In the genomic region with DNA sequence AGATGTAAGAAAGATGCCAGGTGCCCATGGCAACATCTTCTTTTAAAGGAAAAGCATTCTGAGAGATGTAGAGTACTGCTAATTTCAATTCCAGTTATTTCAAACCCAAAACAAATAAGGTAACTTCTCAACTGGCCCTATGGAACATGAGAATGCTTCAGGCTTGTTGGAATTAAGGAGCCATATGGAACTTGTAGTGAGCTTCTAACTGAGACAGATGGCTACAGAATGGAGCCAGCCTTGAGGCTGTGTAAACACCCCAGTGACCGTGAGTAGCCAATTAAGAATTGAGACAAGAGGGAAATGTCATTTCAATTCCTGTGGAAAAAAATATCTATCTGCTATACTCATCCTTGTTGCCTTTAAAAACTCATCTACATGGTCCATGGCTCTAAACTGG, we compare ENCODE assay signal across 11 mouse cellular contexts.
A peak's percentile ranks its signal among the peaks of the same experiment; 100 is the strongest.
DNase-seq lines count a peak whose midpoint lies in the region; ATAC-seq and TF ChIP-seq lines count a peak whose summit lies in the region.
"Had no signal": no experiment of that assay in that cellular context is flagged by ENCODE, and none has a peak within 500 bp of the region (broad histone marks: within the 10 kb centered on the region; RNA-seq: fewer than 3 reads in every experiment).

No protein-coding gene starts in this region.

- peak; percentile 4 for DNase-seq in hindbrain, embryonic 10.5 days (ENCODE audit: low spot score)
- no peak for DNase-seq in hindbrain, embryonic 11.5 days (ENCODE audit: low spot score)
- peak; percentile 78 for DNase-seq in brain, embryonic 14.5 days (ENCODE audit: low read depth)
- DNase-seq in cerebellum, postnatal 36 days, result peak; percentile 62 to 69
- DNase-seq in hindbrain, embryonic 14.5 days (ENCODE audit: low spot score), result peak; percentile 36
- no peak for DNase-seq in c-Kit-positive CD71-positive TER-119-positive erythroid progenitor cells, embryonic 14.5 days (ENCODE audit: low spot score)
- no peak for DNase-seq in thymus, postnatal 25 days
- DNase-seq in MN1 (ENCODE audit: low spot score), result no peak
- DNase-seq: B cell, adult 2 months had no signal

- H3K36me3 ChIP-seq in hindbrain, embryonic 10.5 days, result no peaks in the 10 kb centered on the region
- H3K36me3 ChIP-seq in hindbrain, embryonic 11.5 days (ENCODE audit: control insufficient read depth, insufficient read depth, low read length), result no peaks in the 10 kb centered on the region
- no peaks in the 10 kb centered on the region for H3K36me3 ChIP-seq in hindbrain, embryonic 14.5 days (replicated peaks; ENCODE audit: control insufficient read depth, insufficient read depth)
- H3K36me3 ChIP-seq: liver, embryonic 15.5 days; stomach, embryonic 15.5 days had no signal

- H3K4me2 ChIP-seq in hindbrain, embryonic 11.5 days (replicated peaks; ENCODE audit: low read depth, low read length), result no peak overlapping the region
- no peak overlapping the region for H3K4me2 ChIP-seq in hindbrain, embryonic 14.5 days (replicated peaks)
- H3K4me2 ChIP-seq: liver, embryonic 15.5 days; stomach, embryonic 15.5 days had no signal

- no peak for TF ChIP-seq CTCF in brain, embryonic 14.5 days (IDR thresholded peaks at IDR 0.05; ENCODE audit: borderline replicate concordance, extremely low read depth, insufficient read depth, insufficient read length)

- ATAC-seq in hindbrain, embryonic 11.5 days (ENCODE audit: low FRiP score), result no peak
- ATAC-seq in hindbrain, embryonic 14.5 days (ENCODE audit: low FRiP score), result no peak; the same call in 1 of the 2 replicates

- H3K4me1 ChIP-seq in hindbrain, embryonic 10.5 days (replicated peaks), result no peaks in the 10 kb centered on the region
- no peaks in the 10 kb centered on the region for H3K4me1 ChIP-seq in hindbrain, embryonic 11.5 days (replicated peaks; ENCODE audit: control insufficient read depth, insufficient read depth, low read length)
- no peaks in the 10 kb centered on the region for H3K4me1 ChIP-seq in hindbrain, embryonic 14.5 days (replicated peaks; ENCODE audit: control insufficient read depth, insufficient read depth, low read length)
- H3K4me1 ChIP-seq: liver, embryonic 15.5 days; stomach, embryonic 15.5 days had no signal

- H3K4me3 ChIP-seq in hindbrain, embryonic 10.5 days, result no peak overlapping the region
- H3K4me3 ChIP-seq in hindbrain, embryonic 11.5 days (ENCODE audit: low read depth, low read length), result no peak overlapping the region
- H3K4me3 ChIP-seq in hindbrain, embryonic 14.5 days (replicated peaks; ENCODE audit: low read length), result no peak overlapping the region
- H3K4me3 ChIP-seq: liver, embryonic 15.5 days; stomach, embryonic 15.5 days had no signal

- H3K27ac ChIP-seq in hindbrain, embryonic 10.5 days, result no peak overlapping the region
- H3K27ac ChIP-seq in hindbrain, embryonic 11.5 days (ENCODE audit: low read depth, low read length), result no peak overlapping the region
- no peak overlapping the region for H3K27ac ChIP-seq in hindbrain, embryonic 14.5 days
- H3K27ac ChIP-seq: liver, embryonic 15.5 days; stomach, embryonic 15.5 days had no signal

- 45% methylated on average over 1 of the region's 1 CpGs for WGBS in hindbrain, embryonic 10.5 days
- 33% methylated on average over 1 of the region's 1 CpGs for WGBS in hindbrain, embryonic 11.5 days
- 29% methylated on average over 1 of the region's 1 CpGs for WGBS in hindbrain, embryonic 14.5 days

- no peak overlapping the region for H3K9ac ChIP-seq in hindbrain, embryonic 11.5 days (ENCODE audit: low read depth, low read length)
- no peak overlapping the region for H3K9ac ChIP-seq in hindbrain, embryonic 14.5 days
- H3K9ac ChIP-seq: liver, embryonic 15.5 days; stomach, embryonic 15.5 days had no signal

- H3K27me3 ChIP-seq in hindbrain, embryonic 10.5 days (ENCODE audit: insufficient read depth, poor library complexity, severe bottlenecking), result no peaks in the 10 kb centered on the region
- H3K27me3 ChIP-seq in hindbrain, embryonic 11.5 days (ENCODE audit: control insufficient read depth, insufficient read depth, low read length), result no peaks in the 10 kb centered on the region
- no peaks in the 10 kb centered on the region for H3K27me3 ChIP-seq in hindbrain, embryonic 14.5 days (ENCODE audit: control insufficient read depth, insufficient read depth, low read length)
- H3K27me3 ChIP-seq: liver, embryonic 15.5 days; stomach, embryonic 15.5 days had no signal

- TF ChIP-seq POLR2A in brain, embryonic 14.5 days (IDR thresholded peaks at IDR 0.05; ENCODE audit: borderline replicate concordance, extremely low read depth, insufficient read depth, insufficient read length, poor library complexity, severe bottlenecking), result no peak

- no peaks in the 10 kb centered on the region for H3K9me3 ChIP-seq in hindbrain, embryonic 10.5 days
- H3K9me3 ChIP-seq in hindbrain, embryonic 11.5 days (ENCODE audit: control insufficient read depth, low read length), result no peaks in the 10 kb centered on the region
- no peaks in the 10 kb centered on the region for H3K9me3 ChIP-seq in hindbrain, embryonic 14.5 days (ENCODE audit: control insufficient read depth, low read length)
- H3K9me3 ChIP-seq: liver, embryonic 15.5 days; stomach, embryonic 15.5 days had no signal

Comparison
In these comparisons a context has a peak if more than half of its experiments do, and no peak if none do; other contexts are left out.
1. DNase-seq: peak in hindbrain, embryonic 10.5 days (single experiment), brain, embryonic 14.5 days (single experiment), cerebellum, postnatal 36 days (2 of 2) and hindbrain, embryonic 14.5 days (single experiment); none in hindbrain, embryonic 11.5 days (single experiment), c-Kit-positive CD71-positive TER-119-positive erythroid progenitor cells, embryonic 14.5 days (single experiment), thymus, postnatal 25 days (single experiment) and MN1 (single experiment).